Mouse (Mus musculus): ENCODE results near the gene Rpl18.

GRCm38 (mm10) chr7:45705873-45706281 lies 9.4 kb upstream of the Rpl18 start:
- TF ChIP-seq POLR2A (IDR thresholded peaks at IDR 0.05; ENCODE audit: insufficient read length, low read depth) (peak; percentile 35), USF1 (IDR thresholded peaks at IDR 0.05; ENCODE audit: low read depth) (no peak), POLR2AphosphoS2 (IDR thresholded peaks at IDR 0.05; ENCODE audit: insufficient read length, low read depth) (peak; percentile 48), MAX (IDR thresholded peaks at IDR 0.05; ENCODE audit: low read depth) (no peak), CEBPB (IDR thresholded peaks at IDR 0.05; ENCODE audit: insufficient read depth, poor library complexity, severe bottlenecking) (no peak), MYOD1 (IDR thresholded peaks at IDR 0.05; ENCODE audit: control insufficient read depth in 1 of 3, insufficient read length in 2 of 3, low read depth in 2 of 3) (no peak), TCF3 (IDR thresholded peaks at IDR 0.05; ENCODE audit: insufficient read length, low read depth) (no peak), E2F4 (IDR thresholded peaks at IDR 0.05; ENCODE audit: insufficient read depth) (no peak)
